Mouse (Mus musculus): ENCODE measurements around the gene Mark3.

DNA sequence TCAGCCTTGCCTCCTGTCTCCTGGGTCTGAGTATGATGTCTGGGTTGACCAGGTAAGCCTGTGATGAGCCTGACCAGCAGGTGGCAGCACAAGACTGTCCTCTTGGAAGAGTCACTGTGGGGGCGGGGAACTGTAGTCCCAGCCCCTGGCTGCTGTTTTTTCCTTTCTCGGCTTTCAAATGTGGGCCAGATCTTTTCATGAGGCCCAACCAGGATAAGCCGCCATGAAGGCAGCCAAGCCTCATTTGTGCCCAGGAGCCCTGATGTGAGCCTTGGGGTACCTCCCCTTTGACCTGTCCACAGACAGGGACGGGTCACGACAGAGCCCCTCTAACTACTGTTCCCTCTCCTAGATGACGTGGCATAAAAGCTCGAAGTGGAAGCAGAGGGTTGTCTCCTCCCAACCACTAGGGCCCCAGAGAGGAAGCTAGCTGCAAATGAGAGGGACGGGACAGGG, 94.2 kb downstream of the Mark3 start:
- TF ChIP-seq CTCF (IDR thresholded peaks at IDR 0.05; ENCODE audit: low read depth, low read length), result peak; percentile 89
- TF ChIP-seq GATA1 (IDR thresholded peaks at IDR 0.05; ENCODE audit: borderline replicate concordance, low read length), result no peak
- no peak for TF ChIP-seq TAL1 (conservative IDR thresholded peaks at IDR 0.05; ENCODE audit: low read depth, low read length)
- TF ChIP-seq GATA2 (IDR thresholded peaks at IDR 0.05; ENCODE audit: borderline replicate concordance, low read depth, low read length), result no peak
- TF ChIP-seq POLR2AphosphoS5 (IDR thresholded peaks at IDR 0.05; ENCODE audit: insufficient replicate concordance, low read depth, low read length), result no peak
